Mouse (Mus musculus) embryonic facial prominence, embryonic 10.5 days (tissue): ENCODE measurements around the gene Arhgef11. TPM values are rescaled to one million over a fixed set of nuclear protein-coding genes. Genes with fewer than 3 reads are reported as not detected.
A peak's percentile ranks its signal among the peaks of the same experiment; 100 is the strongest.

Experiments
- DNase-seq: peaks from one replicate; pipeline ENCODE4 v3.0.0-alpha.2; 2017; ENCODE audit warnings: low spot score
- H3K27ac ChIP-seq: fragments of 300-500 bp; sonication (generic); replicated peaks from 2 replicates; pipeline ENCODE4 v1.5.1; 2016; ENCODE audit warnings: mild to moderate bottlenecking
- H3K27me3 ChIP-seq: fragments of 300-500 bp; sonication (generic); replicated peaks from 2 replicates; pipeline ENCODE4 v1.6.1; 2016; ENCODE audit warnings: low read depth, mild to moderate bottlenecking; ENCODE audit not compliant: poor library complexity, severe bottlenecking
- H3K36me3 ChIP-seq: fragments of 300-500 bp; sonication (generic); replicated peaks from 2 replicates; pipeline ENCODE4 v1.6.1; 2016; ENCODE audit warnings: mild to moderate bottlenecking, moderate library complexity
- H3K4me1 ChIP-seq: fragments of 300-500 bp; sonication (generic); 2 replicates; pipeline ENCODE4 v1.6.1; 2016
- H3K4me3 ChIP-seq: fragments of 300-500 bp; sonication (generic); 2 replicates; pipeline ENCODE4 v1.5.1; 2016; ENCODE audit warnings: mild to moderate bottlenecking, moderate library complexity
- H3K9me3 ChIP-seq: fragments of 300-500 bp; sonication (generic); 2 replicates; pipeline ENCODE4 v1.6.1; 2016; ENCODE audit warnings: mild to moderate bottlenecking
- WGBS: fragments of 180-500 bp; shearing (Covaris S2); methylation state at CpG from one replicate; pipeline ENCODE4 v1.1.7; 2016; 5-methylcytosine and 5-hydroxymethylcytosine counted together
- polyA plus RNA-seq: library from polyadenylated mRNA; unstranded; fragments of >200 nt; fragmentation: Nextera tagmentation; extraction: Ambion mirVana; gene quantifications from 2 replicates; pipeline ENCODE4 v1.2.1, GENCODE M21; 2016

Arhgef11 gene
- polyA plus RNA-seq, 1 experiment from 2014 or later, result 16.0 TPM

- Histone ChIP-seq H3K4me1 (no peaks in the 10 kb centered on the region), H3K9me3 (no peaks in the 10 kb centered on the region), H3K27ac (no peak overlapping the region), H3K27me3 (no peaks in the 10 kb centered on the region), H3K36me3 (peaks cover 99% of the 10 kb centered on the region), H3K4me3 (no peak overlapping the region)
- no peak for DNase-seq
- 96% methylated on average over 16 of the region's 16 CpGs for WGBS
These were observed 108.2 kb downstream of the Arhgef11 start for GRCm38 (mm10) chr3:87725396-87726160.

GRCm38 (mm10) chr3:87726191-87726590 lies 108.8 kb downstream of the Arhgef11 start:
- Histone ChIP-seq H3K27me3 (no peaks in the 10 kb centered on the region), H3K36me3 (peaks cover 99% of the 10 kb centered on the region), H3K4me1 (no peaks in the 10 kb centered on the region), H3K4me3 (no peak overlapping the region), H3K9me3 (no peaks in the 10 kb centered on the region), H3K27ac (no peak overlapping the region)
- no peak for DNase-seq
- WGBS, result 95% methylated on average over 7 of the region's 7 CpGs

- Histone ChIP-seq H3K4me1 (no peaks in the 10 kb centered on the region), H3K36me3 (peaks cover 99% of the 10 kb centered on the region), H3K27me3 (no peaks in the 10 kb centered on the region), H3K27ac (no peak overlapping the region), H3K9me3 (no peaks in the 10 kb centered on the region), H3K4me3 (no peak overlapping the region)
- DNase-seq, result no peak
- WGBS, result 88% methylated on average over 6 of the region's 6 CpGs
These were observed 111.3 kb downstream of the Arhgef11 start for GRCm38 (mm10) chr3:87728696-87729095.

GRCm38 (mm10) chr3:87733098-87733497 lies 115.7 kb downstream of the Arhgef11 start:
- WGBS, result 77% methylated on average over 4 of the region's 4 CpGs
- peaks cover 98% of the 10 kb centered on the region for H3K36me3 ChIP-seq
- H3K9me3 ChIP-seq, result no peaks in the 10 kb centered on the region
- H3K4me3 ChIP-seq, result no peak overlapping the region
- no peak for DNase-seq
- H3K27me3 ChIP-seq, result no peaks in the 10 kb centered on the region
- no peak overlapping the region for H3K27ac ChIP-seq
- H3K4me1 ChIP-seq, result no peaks in the 10 kb centered on the region

GRCm38 (mm10) chr3:87733984-87734761 lies 116.8 kb downstream of the Arhgef11 start:
- Histone ChIP-seq H3K4me3 (no peak overlapping the region), H3K27ac (no peak overlapping the region), H3K27me3 (no peaks in the 10 kb centered on the region), H3K9me3 (no peaks in the 10 kb centered on the region), H3K36me3 (peaks cover 98% of the 10 kb centered on the region), H3K4me1 (no peaks in the 10 kb centered on the region)
- WGBS, result 82% methylated on average over 11 of the region's 11 CpGs
- DNase-seq, result no peak

GRCm38 (mm10) chr3:87735335-87735734 lies 118.0 kb downstream of the Arhgef11 start:
- no peaks in the 10 kb centered on the region for H3K4me1 ChIP-seq
- H3K36me3 ChIP-seq, result peaks cover 94% of the 10 kb centered on the region
- H3K27me3 ChIP-seq, result no peaks in the 10 kb centered on the region
- H3K4me3 ChIP-seq, result no peak overlapping the region
- no peak overlapping the region for H3K27ac ChIP-seq
- DNase-seq, result no peak
- WGBS, result 75% methylated on average over 9 of the region's 9 CpGs
- no peaks in the 10 kb centered on the region for H3K9me3 ChIP-seq

GRCm38 (mm10) chr3:87738906-87739305 lies 121.5 kb downstream of the Arhgef11 start:
- peaks cover 58% of the 10 kb centered on the region for H3K36me3 ChIP-seq
- WGBS, result 85% methylated on average over 5 of the region's 5 CpGs
- no peak overlapping the region for H3K27ac ChIP-seq

GRCm38 (mm10) chr3:87742013-87742412 lies 124.7 kb downstream of the Arhgef11 start:
- 87% methylated on average over 3 of the region's 3 CpGs for WGBS
- Histone ChIP-seq H3K4me1 (peaks cover 16% of the 10 kb centered on the region), H3K27me3 (peaks cover 9% of the 10 kb centered on the region; the same call in 1 of the 2 replicates), H3K36me3 (peaks cover 27% of the 10 kb centered on the region), H3K4me3 (no peak overlapping the region), H3K27ac (no peak overlapping the region), H3K9me3 (no peaks in the 10 kb centered on the region)
- no peak for DNase-seq

More at GRCm38 (mm10) chr3:87738906-87739305, 121.5 kb downstream of the Arhgef11 start:
- no peaks in the 10 kb centered on the region for H3K9me3 ChIP-seq
- DNase-seq, result no peak
- no peaks in the 10 kb centered on the region for H3K27me3 ChIP-seq
- no peak overlapping the region for H3K4me3 ChIP-seq
- no peaks in the 10 kb centered on the region for H3K4me1 ChIP-seq

GRCm38 (mm10) chr3:87742735-87743134 lies 125.4 kb downstream of the Arhgef11 start:
- no peak for DNase-seq
- Histone ChIP-seq H3K27me3 (peaks cover 13% of the 10 kb centered on the region; the same call in 1 of the 2 replicates), H3K4me3 (no peak overlapping the region), H3K36me3 (peaks cover 21% of the 10 kb centered on the region), H3K4me1 (peaks cover 16% of the 10 kb centered on the region), H3K27ac (no peak overlapping the region), H3K9me3 (no peaks in the 10 kb centered on the region)
- WGBS, result 89% methylated on average over 16 of the region's 16 CpGs

- Histone ChIP-seq H3K9me3 (no peaks in the 10 kb centered on the region), H3K4me1 (peaks cover 22% of the 10 kb centered on the region), H3K4me3 (no peak overlapping the region), H3K27me3 (peaks cover 21% of the 10 kb centered on the region; the same call in 1 of the 2 replicates), H3K27ac (no peak overlapping the region), H3K36me3 (peaks cover 12% of the 10 kb centered on the region)
- no peak for DNase-seq
- WGBS, result 89% methylated on average over 4 of the region's 4 CpGs
These were observed 126.6 kb downstream of the Arhgef11 start for GRCm38 (mm10) chr3:87743927-87744326.

- Histone ChIP-seq H3K9me3 (no peaks in the 10 kb centered on the region), H3K4me3 (peak overlapping the region; percentile 34), H3K27me3 (peaks cover 25% of the 10 kb centered on the region), H3K36me3 (peaks cover 2% of the 10 kb centered on the region; the same call in 1 of the 2 replicates), H3K4me1 (peaks cover 22% of the 10 kb centered on the region), H3K27ac (peak overlapping the region; percentile 79)
- whole genome bisulfite sequencing, result 29% methylated on average over 18 of the region's 18 CpGs
- DNase-seq, result peak; percentile 51
These were observed 127.8 kb downstream of the Arhgef11 start for GRCm38 (mm10) chr3:87745036-87745659.

GRCm38 (mm10) chr3:87748431-87748830 lies 131.1 kb downstream of the Arhgef11 start, which contains the start of gene Lrrc71:
Gene Lrrc71, minus strand, starts transcription at chr3:87748625.
- Histone ChIP-seq H3K4me3 (no peak within 1 kb of the TSS), H3K4me1 (peaks cover 22% of the 10 kb centered on the region), H3K36me3 (peaks cover 12% of the 10 kb centered on the region; the same call in 1 of the 2 replicates), H3K27me3 (peaks cover 39% of the 10 kb centered on the region), H3K27ac (no peak within 1 kb of the TSS), H3K9me3 (no peaks in the 10 kb centered on the region)
- DNase-seq, result no peak
- 52% methylated on average over 13 of the region's 13 CpGs for WGBS
